Mouse (Mus musculus): ENCODE measurements around the gene Slc10a1.

DNA sequence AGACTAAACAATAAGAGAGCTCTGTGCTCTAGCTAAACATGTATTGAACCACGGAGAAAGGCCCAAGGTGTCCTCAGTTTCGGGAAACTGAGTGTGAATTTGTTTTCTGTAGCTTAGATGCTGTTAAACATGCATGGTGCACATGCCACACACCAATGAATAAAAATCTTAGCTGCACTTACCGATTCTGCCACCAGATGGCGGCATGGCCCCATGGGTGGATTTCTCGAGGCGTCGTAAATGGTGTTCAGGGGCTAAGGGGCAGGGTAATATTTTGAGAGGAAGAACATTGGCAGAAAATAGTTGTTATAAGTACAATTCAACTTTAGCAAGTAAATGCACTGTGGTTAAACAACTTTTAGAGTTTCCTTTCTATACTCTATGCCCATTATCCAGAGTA, 13.8 kb upstream of the Slc10a1 start:
- TF ChIP-seq POLR2A (IDR thresholded peaks at IDR 0.05; ENCODE audit: low read depth, low read length) (no peak), CTCF (conservative IDR thresholded peaks at IDR 0.05; ENCODE audit: insufficient read depth, insufficient read length, low read depth, low read length) (peak; percentile 95)

Measured in kidney, adult 2 months (tissue).